ENCODE assay signal across 8 mouse cellular contexts in the genomic region with DNA sequence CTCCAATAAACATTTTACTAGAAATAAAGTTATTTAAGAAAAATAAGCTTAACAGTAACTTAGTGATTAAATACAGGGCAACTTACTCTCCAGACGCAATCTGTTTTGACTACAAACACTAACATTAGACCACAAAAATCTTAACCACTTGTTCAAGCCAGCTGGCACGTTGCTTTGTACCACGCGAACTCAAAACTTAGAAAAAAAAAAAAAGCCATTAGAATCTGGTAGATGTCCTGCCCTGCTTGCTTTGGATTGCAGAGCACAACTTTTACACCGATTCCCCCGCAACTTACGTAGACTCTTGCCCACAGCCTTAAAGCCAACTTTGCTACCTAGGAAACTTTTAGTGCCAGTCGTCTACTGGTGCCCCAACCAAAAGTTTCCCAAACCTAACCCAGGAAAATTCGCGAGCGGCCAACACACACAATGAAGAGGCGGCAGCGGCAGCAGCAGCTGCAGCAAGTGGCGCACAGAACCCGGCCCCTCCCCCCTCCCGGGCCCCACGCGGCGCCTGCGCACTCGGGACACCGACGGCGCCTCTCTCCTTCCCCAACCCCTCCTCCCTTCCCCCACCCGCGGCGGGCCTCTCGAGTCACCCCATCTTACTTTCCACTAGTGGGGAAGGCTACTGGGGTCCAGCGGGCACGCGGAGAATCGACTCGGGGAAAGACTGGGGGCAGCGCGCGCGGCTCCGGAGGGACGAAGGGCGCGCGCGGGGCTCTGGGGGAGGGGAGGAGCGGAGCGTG. TPM values are rescaled to one million over a fixed set of nuclear protein-coding genes. Genes with fewer than 3 reads are reported as not detected.
DNase-seq lines count a peak whose midpoint lies in the region; ATAC-seq lines count a peak whose summit lies in the region.

No protein-coding gene starts in this region.

- peak overlapping the region; percentile 99 for H3K4me3 ChIP-seq in megakaryocyte, embryonic 14.5 days (replicated peaks)

- peak; percentile 3 for ATAC-seq in activated CD4-positive, CD25-positive, alpha-beta regulatory T cell, adult 4 months
- peak; percentile 24 for ATAC-seq in common myeloid progenitor, adult 5-6 weeks (replicated peaks; ENCODE audit: low read depth, poor library complexity, severe bottlenecking)
- peak; percentile 11 for ATAC-seq in inflammation-experienced regulatory T-cells, adult 6 months

- no peaks in the 10 kb centered on the region for H3K27me3 ChIP-seq in megakaryocyte, embryonic 14.5 days (replicated peaks)

- peaks cover 57% of the 10 kb centered on the region for H3K4me1 ChIP-seq in megakaryocyte, embryonic 14.5 days

- H3K9me3 ChIP-seq in megakaryocyte, embryonic 14.5 days: no peaks in the 10 kb centered on the region

- peak; percentile 80 to 81 for DNase-seq in gastrocnemius, adult 8-10 months (ENCODE audit: low spot score in 2 of 2)
- DNase-seq in left cerebral cortex, adult 9 months (ENCODE audit: low spot score in 2 of 2): peak; percentile 61 to 82
- DNase-seq in right cerebral cortex, adult 2 months (ENCODE audit: low spot score in 2 of 2): peak; percentile 83 to 86
- DNase-seq in urinary bladder, postnatal 14 days (ENCODE audit: low spot score): peak; percentile 94

- H3K36me3 ChIP-seq in megakaryocyte, embryonic 14.5 days (replicated peaks; ENCODE audit: low read length): peaks cover 49% of the 10 kb centered on the region

RNA-seq across cellular contexts. Expression of gene Hnrnpdl, which starts 1.3 kb away (rescaled TPM):
- 100 to 1,000 TPM; 105 to 110 TPM for polyA plus RNA-seq in activated CD4-positive, CD25-positive, alpha-beta regulatory T cell, adult 4 months (2017; shearing (Covaris generic))
- total RNA-seq in common myeloid progenitor, adult 5-6 weeks (2017): 461 and 481 TPM in 2 replicates
- 10 to 100 TPM; 53.5 to 80.2 (median 65.3) TPM for total RNA-seq in gastrocnemius, adult 8-10 months (2022)
- polyA plus RNA-seq in inflammation-experienced regulatory T-cells, adult 6 months (2017; shearing (Covaris generic)): 100 to 1,000 TPM; 121 to 134 (median 123) TPM
- polyA plus RNA-seq in megakaryocyte, embryonic 14.5 days (2012; ENCODE audit: insufficient read depth, low replicate concordance): 52.5 and 67.8 TPM in 2 replicates

RNA-seq across cellular contexts. Expression of gene Enoph1, which starts 1.6 kb away (rescaled TPM):
- polyA plus RNA-seq in activated CD4-positive, CD25-positive, alpha-beta regulatory T cell, adult 4 months (2017; shearing (Covaris generic)): 10 to 100 TPM; 31.5 to 33.1 TPM
- 37.4 and 39.7 TPM in 2 replicates for total RNA-seq in common myeloid progenitor, adult 5-6 weeks (2017)
- total RNA-seq in gastrocnemius, adult 8-10 months (2022): 1 to 10 TPM; 6.9 to 9.8 (median 8.3) TPM
- 10 to 100 TPM; 25.5 to 32.2 (median 30.2) TPM for polyA plus RNA-seq in inflammation-experienced regulatory T-cells, adult 6 months (2017; shearing (Covaris generic))
- 17.0 and 25.2 TPM in 2 replicates for polyA plus RNA-seq in megakaryocyte, embryonic 14.5 days (2012; ENCODE audit: insufficient read depth, low replicate concordance)

RNA-seq across cellular contexts. Expression of gene 4930524J08Rik, which starts 59.3 kb away (rescaled TPM):
- not detected for polyA plus RNA-seq in activated CD4-positive, CD25-positive, alpha-beta regulatory T cell, adult 4 months (2017; shearing (Covaris generic))
- 1.4 TPM in 1 of 2 replicates, not detected in the other for total RNA-seq in common myeloid progenitor, adult 5-6 weeks (2017)
- total RNA-seq in gastrocnemius, adult 8-10 months (2022): under 1 TPM in 1 of 4 experiments, not detected in 3; 0.46 TPM
- polyA plus RNA-seq in inflammation-experienced regulatory T-cells, adult 6 months (2017; shearing (Covaris generic)): not detected
- 2.5 TPM in 1 of 2 replicates, not detected in the other for polyA plus RNA-seq in megakaryocyte, embryonic 14.5 days (2012; ENCODE audit: insufficient read depth, low replicate concordance)

RNA-seq across cellular contexts. Expression of gene Hnrnpd, which starts 59.4 kb away (rescaled TPM):
- polyA plus RNA-seq in activated CD4-positive, CD25-positive, alpha-beta regulatory T cell, adult 4 months (2017; shearing (Covaris generic)): 10 to 100 TPM; 36.0 to 66.4 TPM
- total RNA-seq in common myeloid progenitor, adult 5-6 weeks (2017): 181 and 264 TPM in 2 replicates
- 10 to 100 TPM; 47.4 to 79.5 (median 63.1) TPM for total RNA-seq in gastrocnemius, adult 8-10 months (2022)
- 10 to 100 TPM; 43.1 to 68.3 (median 56.9) TPM for polyA plus RNA-seq in inflammation-experienced regulatory T-cells, adult 6 months (2017; shearing (Covaris generic))
- 145 and 260 TPM in 2 replicates for polyA plus RNA-seq in megakaryocyte, embryonic 14.5 days (2012; ENCODE audit: insufficient read depth, low replicate concordance)

Comparison
In these comparisons a context has a peak if more than half of its experiments do, and no peak if none do; other contexts are left out.
1. Peak in every context shown above with its lines: DNase-seq, ATAC-seq and H3K4me3 ChIP-seq.